Mouse (Mus musculus): Measurements from ENCODE around the gene Slc5a9. TPM values are rescaled to one million over a fixed set of nuclear protein-coding genes. Genes with fewer than 3 reads are reported as not detected.

Gene Slc5a9
- polyA plus RNA-seq, 1 experiment from 2014 or later: 2.3 TPM

DNA sequence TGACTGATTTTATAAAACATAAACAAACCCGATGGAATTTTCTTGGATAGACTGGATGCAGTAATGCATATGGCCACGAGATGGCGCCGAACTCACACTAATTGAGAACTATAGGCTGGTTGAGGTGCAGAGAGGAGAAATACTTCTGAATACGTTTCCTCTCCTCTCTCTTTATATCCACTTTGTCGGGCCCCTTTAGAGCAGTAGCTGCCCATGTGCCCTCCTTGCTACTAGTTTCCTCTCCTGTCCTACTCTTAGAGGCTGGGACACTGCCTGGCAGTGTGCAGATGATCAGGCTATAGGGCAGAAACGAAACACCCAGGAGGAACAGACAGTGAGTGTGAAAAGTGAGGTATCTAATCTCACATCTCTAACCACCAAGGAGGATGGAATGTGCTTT, 16.7 kb downstream of the Slc5a9 start:
- ATAC-seq (ENCODE audit: low read depth): peak; percentile 71
- Histone ChIP-seq H3K36me3 (ENCODE audit: control insufficient read depth, insufficient read depth, low read length) (no peaks in the 10 kb centered on the region), H3K27me3 (replicated peaks; ENCODE audit: control insufficient read depth, insufficient read depth, low read length) (no peaks in the 10 kb centered on the region), H3K9me3 (ENCODE audit: control insufficient read depth, low read length) (no peaks in the 10 kb centered on the region), H3K4me2 (ENCODE audit: low read depth, low read length) (peak overlapping the region; percentile 25), H3K4me3 (ENCODE audit: low read depth, low read length) (no peak overlapping the region), H3K4me1 (ENCODE audit: control insufficient read depth, insufficient read depth, low read length) (no peaks in the 10 kb centered on the region), H3K27ac (replicated peaks; ENCODE audit: low read depth, low read length) (no peak overlapping the region), H3K9ac (ENCODE audit: low read depth, low read length) (no peak overlapping the region)
- WGBS: 13% methylated on average over 7 of the region's 7 CpGs
- DNase-seq (ENCODE audit: low spot score): peak; percentile 68

DNA sequence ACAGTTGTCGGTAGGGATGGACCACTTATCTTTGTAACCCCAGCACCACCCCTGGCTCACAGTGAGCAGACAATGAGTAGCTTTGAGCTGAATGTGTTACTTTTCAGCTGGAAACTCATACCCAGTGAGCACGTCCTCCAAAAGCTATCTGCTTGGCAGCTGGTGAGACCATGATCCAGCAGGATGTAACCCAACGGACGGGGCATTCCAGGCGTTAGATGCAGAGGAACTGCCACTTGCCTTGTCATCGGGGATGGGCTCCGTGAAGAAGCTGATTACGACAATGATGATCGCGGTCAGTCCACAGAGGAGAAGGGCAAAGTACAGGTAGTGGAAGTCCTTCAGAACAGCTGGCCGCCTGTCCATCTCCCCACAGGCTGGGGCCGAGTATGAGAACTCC, 19.2 kb downstream of the Slc5a9 start:
- WGBS: 90% methylated on average over 12 of the region's 12 CpGs
- H3K4me3 ChIP-seq (ENCODE audit: low read depth, low read length): no peak overlapping the region
- no peaks in the 10 kb centered on the region for H3K9me3 ChIP-seq (ENCODE audit: control insufficient read depth, low read length)
- H3K4me1 ChIP-seq (ENCODE audit: control insufficient read depth, insufficient read depth, low read length): no peaks in the 10 kb centered on the region
- no peak overlapping the region for H3K9ac ChIP-seq (ENCODE audit: low read depth, low read length)
- H3K36me3 ChIP-seq (ENCODE audit: control insufficient read depth, insufficient read depth, low read length): no peaks in the 10 kb centered on the region
- no peak overlapping the region for H3K27ac ChIP-seq (replicated peaks; ENCODE audit: low read depth, low read length)
- ATAC-seq (ENCODE audit: low read depth): no peak
- H3K27me3 ChIP-seq (replicated peaks; ENCODE audit: control insufficient read depth, insufficient read depth, low read length): no peaks in the 10 kb centered on the region
- no peak overlapping the region for H3K4me2 ChIP-seq (ENCODE audit: low read depth, low read length)
- DNase-seq (ENCODE audit: low spot score): no peak

DNA sequence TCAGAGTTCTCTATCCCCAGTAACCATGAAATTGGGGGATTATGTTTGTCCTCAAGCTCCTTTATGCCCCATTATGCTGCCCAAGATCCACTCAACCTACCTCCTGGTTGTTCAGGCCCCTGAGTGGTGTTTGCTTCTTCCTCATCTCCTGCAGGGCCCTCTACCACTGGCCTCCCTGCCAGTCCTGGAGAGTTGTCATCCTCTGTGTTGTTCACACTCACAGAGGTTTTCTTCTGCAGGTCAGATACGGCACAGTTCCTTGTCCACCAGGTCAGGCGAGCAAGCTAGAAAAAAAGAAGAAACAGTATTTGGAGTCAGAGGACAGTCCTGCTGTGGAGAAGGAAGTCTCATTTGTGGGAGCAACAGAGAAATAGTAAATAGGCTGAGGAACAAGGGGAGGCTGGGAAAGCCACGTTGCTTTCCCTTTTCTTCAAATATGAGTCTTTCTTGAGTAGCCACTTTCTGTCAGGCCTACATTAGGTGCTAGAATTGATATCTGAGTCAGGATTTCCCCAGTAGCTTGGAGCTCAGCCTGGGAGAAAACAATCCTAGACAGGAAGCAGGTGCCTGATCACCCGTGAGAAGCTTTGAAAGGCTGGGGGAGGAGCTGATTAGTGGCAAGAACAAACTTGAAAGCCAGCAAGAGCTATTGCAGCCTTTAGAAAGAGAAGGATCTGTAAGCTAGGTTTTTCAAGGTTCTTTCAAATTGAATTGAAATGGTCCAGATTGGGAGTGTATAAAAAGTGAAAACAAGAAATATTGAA, 22.4 kb downstream of the Slc5a9 start:
- DNase-seq (ENCODE audit: low spot score) (peak; percentile 58), ATAC-seq (ENCODE audit: low read depth) (peak; percentile 30; the same call in 1 of the 2 replicates)
- H3K4me2 ChIP-seq (ENCODE audit: low read depth, low read length): no peak overlapping the region
- no peaks in the 10 kb centered on the region for H3K36me3 ChIP-seq (ENCODE audit: control insufficient read depth, insufficient read depth, low read length)
- H3K9ac ChIP-seq (ENCODE audit: low read depth, low read length): no peak overlapping the region
- no peaks in the 10 kb centered on the region for H3K27me3 ChIP-seq (replicated peaks; ENCODE audit: control insufficient read depth, insufficient read depth, low read length)
- no peaks in the 10 kb centered on the region for H3K4me1 ChIP-seq (ENCODE audit: control insufficient read depth, insufficient read depth, low read length)
- no peak overlapping the region for H3K27ac ChIP-seq (replicated peaks; ENCODE audit: low read depth, low read length)
- no peak overlapping the region for H3K4me3 ChIP-seq (ENCODE audit: low read depth, low read length)
- no peaks in the 10 kb centered on the region for H3K9me3 ChIP-seq (ENCODE audit: control insufficient read depth, low read length)
- WGBS: 49% methylated on average over 4 of the region's 4 CpGs

DNA sequence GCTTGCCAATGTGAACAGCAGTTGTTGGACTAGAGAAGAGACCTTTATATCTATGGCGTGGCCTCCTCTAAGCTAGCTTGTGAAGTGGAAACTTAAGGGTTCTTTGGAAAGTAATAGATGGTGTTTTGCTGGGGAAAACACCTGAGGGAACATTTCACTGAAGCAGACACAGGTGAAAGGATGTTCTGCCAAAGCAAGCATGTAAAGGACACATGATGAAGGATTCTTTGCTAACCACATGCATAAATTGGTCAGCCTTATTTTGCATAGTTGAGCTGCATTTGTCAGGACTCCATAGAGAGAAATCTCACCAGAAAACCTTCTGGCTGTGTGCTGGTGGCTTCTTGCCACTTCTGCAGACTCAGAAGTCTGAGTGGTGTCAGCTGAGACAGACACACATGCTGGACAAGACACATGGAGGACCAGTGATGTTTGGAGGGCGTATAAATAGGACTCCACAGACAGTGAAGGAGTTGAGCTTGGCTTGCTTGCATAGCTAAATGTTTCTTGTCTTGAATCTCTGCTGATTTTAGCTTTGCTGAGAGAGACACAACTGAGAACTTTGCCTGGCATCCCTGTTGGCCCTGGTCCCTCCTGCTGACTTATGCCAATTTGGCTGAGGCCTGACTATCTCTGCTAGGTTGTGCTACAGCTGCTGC, 34.8 kb downstream of the Slc5a9 start:
- Histone ChIP-seq H3K27me3 (replicated peaks; ENCODE audit: control insufficient read depth, insufficient read depth, low read length) (no peaks in the 10 kb centered on the region), H3K36me3 (ENCODE audit: control insufficient read depth, insufficient read depth, low read length) (no peaks in the 10 kb centered on the region), H3K4me3 (ENCODE audit: low read depth, low read length) (no peak overlapping the region), H3K4me2 (ENCODE audit: low read depth, low read length) (no peak overlapping the region), H3K9me3 (ENCODE audit: control insufficient read depth, low read length) (no peaks in the 10 kb centered on the region), H3K27ac (replicated peaks; ENCODE audit: low read depth, low read length) (no peak overlapping the region), H3K9ac (ENCODE audit: low read depth, low read length) (no peak overlapping the region), H3K4me1 (ENCODE audit: control insufficient read depth, insufficient read depth, low read length) (no peaks in the 10 kb centered on the region)
- no peak for ATAC-seq (ENCODE audit: low read depth)
- WGBS: 85% methylated on average over 2 of the region's 2 CpGs
- DNase-seq (ENCODE audit: low spot score): no peak

GRCm38 (mm10) chr4:111866701-111867100, 36.0 kb downstream of the Slc5a9 start:
- DNase-seq (ENCODE audit: low spot score) (no peak), ATAC-seq (ENCODE audit: low read depth) (no peak)
- Histone ChIP-seq H3K9ac (ENCODE audit: low read depth, low read length) (no peak overlapping the region), H3K27ac (replicated peaks; ENCODE audit: low read depth, low read length) (no peak overlapping the region), H3K9me3 (ENCODE audit: control insufficient read depth, low read length) (no peaks in the 10 kb centered on the region), H3K4me3 (ENCODE audit: low read depth, low read length) (no peak overlapping the region), H3K4me2 (ENCODE audit: low read depth, low read length) (no peak overlapping the region), H3K36me3 (ENCODE audit: control insufficient read depth, insufficient read depth, low read length) (no peaks in the 10 kb centered on the region), H3K4me1 (ENCODE audit: control insufficient read depth, insufficient read depth, low read length) (no peaks in the 10 kb centered on the region), H3K27me3 (replicated peaks; ENCODE audit: control insufficient read depth, insufficient read depth, low read length) (no peaks in the 10 kb centered on the region)
- 75% methylated on average over 5 of the region's 5 CpGs for WGBS

- Histone ChIP-seq H3K36me3 (ENCODE audit: control insufficient read depth, insufficient read depth, low read length) (no peaks in the 10 kb centered on the region), H3K9ac (ENCODE audit: low read depth, low read length) (no peak overlapping the region), H3K9me3 (ENCODE audit: control insufficient read depth, low read length) (no peaks in the 10 kb centered on the region), H3K27ac (replicated peaks; ENCODE audit: low read depth, low read length) (no peak overlapping the region), H3K27me3 (replicated peaks; ENCODE audit: control insufficient read depth, insufficient read depth, low read length) (no peaks in the 10 kb centered on the region), H3K4me2 (ENCODE audit: low read depth, low read length) (no peak overlapping the region), H3K4me3 (ENCODE audit: low read depth, low read length) (no peak overlapping the region), H3K4me1 (ENCODE audit: control insufficient read depth, insufficient read depth, low read length) (no peaks in the 10 kb centered on the region)
- ATAC-seq (ENCODE audit: low read depth) (no peak), DNase-seq (ENCODE audit: low spot score) (no peak)
Observed at GRCm38 (mm10) chr4:111852626-111853025, 50.1 kb downstream of the Slc5a9 start.

DNA sequence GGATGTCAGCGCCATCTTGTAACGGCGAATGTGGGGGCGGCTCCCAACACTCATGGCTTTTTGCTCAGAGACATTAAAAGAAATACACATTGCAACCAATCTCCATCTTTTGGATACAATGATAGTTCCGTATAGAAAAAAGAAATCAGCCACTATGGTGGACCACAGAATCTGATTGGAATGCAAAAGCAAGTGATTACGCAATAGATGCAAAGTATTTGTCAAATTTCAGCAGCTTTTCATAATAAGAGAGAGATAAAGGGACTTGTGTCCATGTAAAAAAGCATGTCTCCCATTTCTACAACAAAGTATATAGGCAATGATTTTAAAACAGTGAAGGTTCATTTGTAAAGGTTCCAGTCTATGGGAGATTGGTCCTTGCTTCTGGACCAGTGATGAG, 63.8 kb downstream of the Slc5a9 start:
- Histone ChIP-seq H3K4me3 (ENCODE audit: low read depth, low read length) (no peak overlapping the region), H3K9ac (ENCODE audit: low read depth, low read length) (no peak overlapping the region), H3K36me3 (ENCODE audit: control insufficient read depth, insufficient read depth, low read length) (no peaks in the 10 kb centered on the region), H3K9me3 (ENCODE audit: control insufficient read depth, low read length) (no peaks in the 10 kb centered on the region), H3K27ac (replicated peaks; ENCODE audit: low read depth, low read length) (no peak overlapping the region), H3K27me3 (replicated peaks; ENCODE audit: control insufficient read depth, insufficient read depth, low read length) (no peaks in the 10 kb centered on the region), H3K4me2 (ENCODE audit: low read depth, low read length) (no peak overlapping the region), H3K4me1 (ENCODE audit: control insufficient read depth, insufficient read depth, low read length) (no peaks in the 10 kb centered on the region)
- DNase-seq (ENCODE audit: low spot score) (no peak), ATAC-seq (ENCODE audit: low read depth) (no peak)
- 96% methylated on average over 6 of the region's 6 CpGs for WGBS

Measured in embryonic facial prominence, embryonic 14.5 days (tissue).